Mouse (Mus musculus) adrenal gland, postnatal 25 days (tissue): ENCODE measurements at regions not wholly inside any gene's neighbourhood (a gene's known extent, or its start where the extent isn't known, plus 50 kb on each side); places are given as distances from the start of the nearest gene placed in this dataset.

Experiments
- DNase-seq: peaks from one replicate; pipeline ENCODE4 v3.0.0; 2021; ENCODE audit warnings: mixed read lengths

DNA sequence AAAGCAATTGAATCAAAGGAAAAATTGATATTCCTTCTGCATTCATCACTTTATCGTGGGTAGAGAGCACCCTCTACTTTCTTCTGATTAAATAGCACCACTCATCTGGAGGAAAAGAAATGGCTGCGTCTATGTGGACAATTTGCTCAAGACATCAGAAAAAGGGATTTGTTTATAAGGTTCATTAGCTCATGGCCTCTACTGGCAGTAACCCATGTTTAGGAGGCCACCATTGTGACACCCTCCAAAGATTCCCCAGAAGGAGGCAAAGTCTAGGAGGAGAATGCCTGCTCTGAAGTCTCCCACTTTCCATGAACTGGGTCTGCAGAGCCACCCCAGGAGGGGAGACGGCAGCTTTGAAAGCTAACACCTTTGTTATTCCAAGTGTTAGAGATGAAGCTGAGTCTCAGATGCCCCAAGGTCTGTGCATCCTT is 147.2 kb upstream of the Plscr5 start:
- DNase-seq: no peak

DNA sequence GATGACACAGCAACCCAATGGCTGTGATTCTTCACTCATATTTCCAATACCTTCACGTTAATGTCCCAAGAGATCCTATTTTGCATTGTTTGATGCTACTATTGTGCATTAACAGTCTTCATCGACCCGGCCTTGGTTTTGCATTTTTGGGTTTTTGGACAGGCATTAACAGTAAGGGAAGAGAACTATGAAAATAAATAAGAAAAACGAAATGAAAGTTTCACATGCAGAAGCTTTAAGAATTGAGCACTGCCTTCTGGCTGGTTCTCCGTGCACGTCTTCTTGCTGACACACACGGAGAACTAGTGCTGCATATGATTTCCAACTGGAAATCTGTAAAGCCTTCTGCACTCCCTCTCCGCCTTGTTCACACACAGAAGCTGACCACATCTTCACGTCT is 148.6 kb upstream of the Plscr5 start:
- no peak for DNase-seq

- no peak for DNase-seq
These were observed 176.2 kb upstream of the Plscr5 start for GRCm38 (mm10) chr9:92016521-92016920.

GRCm38 (mm10) chr9:92015923-92016322 is 176.8 kb upstream of the Plscr5 start:
- no peak for DNase-seq

- no peak for DNase-seq
These were observed 204.5 kb upstream of the Plscr5 start for GRCm38 (mm10) chr9:91988240-91988639.

- DNase-seq: no peak
These were observed 210.6 kb upstream of the Plscr5 start for GRCm38 (mm10) chr9:91981955-91982621.

- no peak for DNase-seq
These were observed 211.2 kb upstream of the Plscr5 start for GRCm38 (mm10) chr9:91981499-91981898.

DNA sequence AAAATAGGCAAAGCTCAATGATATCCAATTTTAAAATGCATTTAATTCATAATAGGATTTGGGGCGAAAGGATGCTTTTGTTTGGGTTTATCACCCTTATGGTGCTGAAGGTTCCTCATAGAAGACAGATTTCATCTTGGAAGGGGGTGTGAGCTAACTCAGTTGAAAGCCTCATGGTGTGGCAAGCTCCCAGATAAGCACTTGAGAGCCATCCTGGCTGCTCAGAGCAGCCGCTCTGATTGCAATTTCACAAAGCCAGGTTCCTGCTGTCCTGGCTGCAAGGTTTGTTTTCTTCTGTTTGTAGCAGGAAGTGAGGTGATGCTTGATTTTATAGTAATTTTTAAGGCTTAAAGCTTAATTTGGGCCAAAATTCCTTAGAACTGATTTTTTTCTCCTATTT is 228.7 kb upstream of the Plscr5 start:
- DNase-seq: peak; percentile 7

DNA sequence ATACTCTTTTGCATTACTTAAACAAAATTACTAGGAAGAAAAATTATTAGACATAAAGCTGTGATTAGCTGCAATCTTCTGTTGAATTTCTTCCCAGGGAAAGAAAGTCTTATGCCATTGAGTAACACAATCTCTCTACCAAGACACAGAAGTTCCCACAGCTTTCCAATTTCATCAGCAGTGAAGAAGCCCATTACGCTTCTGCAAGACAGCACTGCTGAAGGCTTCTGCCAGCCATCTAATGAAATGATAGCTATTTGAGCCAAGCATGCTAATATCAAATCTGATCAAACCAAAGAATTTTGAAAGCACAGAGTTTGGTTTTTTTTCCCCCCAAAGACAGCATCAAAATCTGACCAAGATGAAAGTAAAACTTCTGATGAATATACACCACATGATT is 230.0 kb upstream of the Plscr5 start:
- no peak for DNase-seq

DNA sequence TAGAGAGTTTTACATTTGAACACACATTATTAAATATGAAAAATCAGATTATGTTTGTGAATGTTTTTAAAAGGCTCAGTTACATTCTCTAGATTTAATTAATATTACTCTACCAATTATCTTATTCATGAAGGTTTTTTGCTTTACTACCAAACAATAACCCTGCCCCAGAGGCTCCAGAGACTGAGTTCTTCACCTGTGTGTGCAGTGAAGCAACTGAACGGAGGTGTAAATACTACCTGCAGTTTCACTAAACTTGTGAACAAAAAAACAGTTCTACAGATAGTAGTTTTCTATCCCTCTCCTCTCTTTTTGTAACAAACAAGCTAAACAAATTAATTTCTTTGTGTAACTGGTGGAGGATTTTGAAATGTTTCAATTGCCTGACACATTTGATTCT is 231.1 kb upstream of the Plscr5 start:
- DNase-seq: no peak

DNA sequence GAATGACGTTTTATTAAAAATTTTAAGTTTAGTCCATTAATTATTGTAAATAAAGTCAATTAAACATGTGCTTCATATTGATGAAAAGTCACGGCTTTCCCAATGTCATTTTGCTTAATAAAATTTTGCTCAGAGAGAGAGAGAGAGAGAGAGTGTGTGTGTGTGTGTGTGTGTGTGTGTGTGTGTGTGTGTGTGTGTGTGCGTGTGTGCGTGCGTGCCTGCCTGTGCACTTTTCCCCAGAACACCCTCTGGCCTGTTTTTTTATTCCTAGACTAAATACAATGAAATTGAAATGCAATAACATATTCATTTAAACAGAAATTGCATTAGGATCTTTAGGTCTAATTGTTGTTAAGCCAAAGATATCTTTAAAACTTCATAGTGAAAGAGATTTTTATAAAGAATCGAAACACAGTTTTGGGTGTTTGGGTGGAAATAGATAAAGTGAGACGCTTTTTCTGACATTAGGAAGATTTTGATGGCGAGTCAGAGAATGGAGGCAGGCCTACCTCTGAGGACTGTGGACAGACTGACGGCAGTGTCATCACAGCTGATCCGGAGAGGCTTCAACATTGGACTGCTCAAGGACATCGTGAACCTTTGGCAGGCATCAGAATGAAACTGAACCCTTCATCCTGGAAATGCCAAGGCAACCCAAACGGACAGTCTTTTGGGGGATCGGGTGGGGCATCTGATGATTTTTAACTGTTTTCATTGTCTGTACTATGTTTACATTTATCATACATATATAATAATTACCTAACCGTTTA is 232.0 kb upstream of the Plscr5 start:
- DNase-seq: no peak

DNA sequence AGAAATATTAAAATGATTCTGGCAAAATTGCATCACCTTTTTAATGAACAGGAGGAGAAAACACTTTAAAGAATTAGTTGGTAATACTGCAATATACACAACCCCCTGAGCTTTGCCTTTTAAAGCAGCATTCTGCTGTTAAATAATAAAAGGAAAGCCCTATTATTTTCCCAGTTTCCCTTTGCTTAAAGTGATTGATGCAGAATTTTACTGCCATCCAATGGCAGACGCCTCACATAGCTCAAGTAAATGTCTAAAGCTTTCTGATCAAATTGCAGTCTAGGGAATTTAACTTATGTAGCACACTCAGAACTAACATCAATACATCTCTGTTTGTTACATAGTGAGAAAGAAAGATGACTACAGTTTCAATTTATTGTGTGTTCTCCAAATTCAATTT is 233.1 kb upstream of the Plscr5 start:
- DNase-seq: no peak

DNA sequence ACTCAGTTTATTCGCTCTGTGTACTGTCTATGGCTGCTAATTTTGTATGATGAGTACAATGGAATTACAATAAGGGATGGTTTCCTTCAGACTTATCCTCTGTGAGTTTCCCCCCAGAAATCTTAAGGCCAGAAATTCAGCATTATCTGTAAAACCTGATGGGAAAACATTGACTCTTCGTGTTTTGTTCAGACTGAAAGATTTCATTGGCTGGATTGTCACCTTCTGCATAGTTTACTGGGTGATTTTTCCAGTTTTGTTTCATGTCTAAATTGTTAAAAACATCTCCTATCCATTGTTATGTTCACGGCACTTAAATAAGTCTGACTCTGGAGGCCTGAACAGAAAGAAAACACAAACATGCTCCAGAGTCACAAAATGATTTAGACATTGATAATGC is 233.7 kb upstream of the Plscr5 start:
- DNase-seq: no peak

GRCm38 (mm10) chr9:91958421-91958820 is 234.3 kb upstream of the Plscr5 start:
- DNase-seq: no peak

DNA sequence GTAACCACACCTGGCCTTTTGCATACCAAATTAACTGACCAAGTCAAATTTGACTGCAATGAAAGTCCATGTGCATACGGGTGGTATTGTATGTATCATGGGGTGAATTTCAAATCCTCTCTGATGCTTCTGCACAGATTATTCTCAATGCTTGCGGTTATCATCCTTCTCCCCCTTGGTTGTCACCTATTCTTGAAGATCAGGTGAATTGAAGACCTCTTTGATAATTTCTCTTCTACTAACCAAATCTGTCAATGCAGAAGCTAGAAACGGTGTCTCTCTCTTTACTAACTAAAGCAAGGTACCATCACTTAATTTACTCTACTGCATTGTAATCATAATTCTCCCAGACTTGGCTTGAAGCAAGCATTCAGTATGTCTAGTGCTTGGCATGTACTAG is 235.7 kb upstream of the Plscr5 start:
- DNase-seq: no peak

DNA sequence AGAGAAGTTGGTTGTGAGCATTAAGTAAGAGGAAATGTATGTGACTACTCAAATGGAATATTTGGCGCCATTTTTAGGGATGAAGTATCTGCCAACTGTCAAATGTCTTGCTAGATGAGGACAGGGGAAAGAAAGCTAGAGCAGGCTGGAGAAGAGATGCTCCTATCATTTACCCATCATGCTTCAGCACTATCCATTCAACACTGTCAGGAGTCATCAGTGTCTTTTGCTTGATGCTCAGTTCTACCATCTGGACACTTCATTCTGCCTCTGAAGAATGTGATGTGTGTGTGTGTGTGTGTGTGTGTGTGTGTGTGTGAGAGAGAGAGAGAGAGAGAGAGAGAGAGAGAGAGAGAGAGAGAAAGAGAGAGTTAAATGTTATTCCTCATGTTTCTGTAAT is 244.0 kb upstream of the Plscr5 start:
- DNase-seq: no peak

DNA sequence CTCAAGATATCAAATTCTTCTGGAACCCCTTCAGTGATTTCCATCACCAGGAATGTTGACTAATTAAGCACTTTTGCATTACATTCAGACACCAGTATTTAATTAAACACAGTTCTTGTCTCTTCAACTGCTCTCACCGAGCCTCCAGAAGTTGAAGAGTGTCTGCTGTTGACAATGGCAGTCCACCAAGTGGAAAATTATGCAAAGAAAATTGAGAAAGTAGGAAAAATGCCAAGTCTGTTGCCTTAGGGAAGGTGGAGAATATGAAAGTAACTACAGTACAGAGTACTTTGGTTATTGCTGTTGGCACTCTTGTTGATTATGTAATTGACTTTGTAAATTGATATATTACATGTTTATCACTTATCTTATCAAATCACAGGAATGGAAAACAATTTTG is 250.7 kb upstream of the Plscr5 start:
- no peak for DNase-seq

DNA sequence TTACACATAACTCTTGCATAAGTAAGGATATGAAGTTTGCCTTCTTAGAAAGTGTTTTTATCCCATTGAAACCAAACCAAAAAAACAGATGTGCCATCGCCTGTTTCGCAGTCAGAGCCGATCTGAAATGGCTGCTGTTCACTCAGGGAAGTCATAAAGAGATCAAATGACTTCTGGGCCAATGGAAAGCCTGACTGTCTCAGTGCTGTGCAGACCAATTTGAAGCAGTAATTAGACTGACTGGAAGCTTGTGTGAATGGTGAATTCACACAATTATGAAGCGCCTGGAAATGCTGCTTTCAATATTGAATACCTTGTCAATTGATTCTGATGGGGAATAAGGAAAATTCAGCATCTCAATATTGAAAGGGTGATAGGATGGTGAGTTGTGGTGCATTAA is 254.0 kb upstream of the Plscr5 start:
- no peak for DNase-seq

DNA sequence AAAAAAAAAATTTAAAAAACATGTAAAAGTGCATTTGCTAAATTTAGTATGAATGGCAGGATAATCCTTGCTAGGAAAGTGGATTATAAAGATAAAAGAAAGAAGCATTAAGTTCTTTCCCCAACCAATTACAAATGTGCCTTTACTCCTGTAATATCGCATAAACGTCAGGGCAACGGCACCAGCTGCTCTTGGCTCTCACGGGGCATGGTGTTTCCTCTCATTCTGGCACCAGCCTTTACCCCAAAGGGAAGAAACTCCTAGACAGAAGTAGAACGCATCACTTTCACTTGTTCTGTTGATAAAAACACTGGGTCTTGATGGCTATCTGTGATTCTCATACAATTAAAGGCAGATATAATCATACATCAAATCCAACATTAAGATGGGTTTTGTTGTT is 288.7 kb upstream of the Plscr5 start:
- no peak for DNase-seq

DNA sequence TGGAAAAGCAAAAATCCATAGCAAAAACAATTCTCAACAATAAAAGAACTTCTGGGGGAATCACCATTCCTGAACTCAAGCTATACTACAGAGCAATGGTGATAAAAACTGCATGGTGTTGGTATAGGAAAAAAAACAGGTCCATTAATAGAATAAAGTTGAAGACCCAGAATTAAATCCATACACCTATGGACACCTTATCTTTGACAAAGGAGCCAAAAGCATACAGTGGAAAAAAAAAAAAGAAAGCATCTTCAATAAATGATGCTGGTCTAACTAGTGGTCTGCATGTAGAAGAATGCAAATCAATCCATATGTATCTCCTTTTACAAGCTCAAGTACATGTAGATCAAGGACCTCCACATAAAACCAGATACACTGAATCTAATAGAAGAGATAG is 291.8 kb upstream of the Plscr5 start:
- DNase-seq: no peak

- no peak for DNase-seq
These were observed 315.9 kb upstream of the Plscr5 start for GRCm38 (mm10) chr9:91876823-91877222.

DNA sequence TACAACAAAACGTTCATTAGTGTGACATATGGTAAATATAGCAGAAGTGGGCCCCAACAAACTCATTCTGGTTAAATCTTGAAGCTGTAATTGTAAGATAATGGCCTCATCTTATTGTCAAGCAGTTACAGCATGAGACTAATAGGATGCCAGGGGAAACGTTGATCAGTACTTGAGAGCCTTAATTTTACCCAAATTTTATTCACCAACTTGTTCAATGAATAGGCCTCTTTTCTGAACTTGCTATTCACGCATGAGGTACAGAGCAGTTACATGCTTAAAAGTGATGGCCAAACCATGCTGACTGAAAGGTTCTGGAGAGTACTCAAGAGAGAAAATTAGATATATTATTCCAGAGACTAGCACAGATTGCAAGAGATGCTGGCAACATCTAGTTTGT is 361.2 kb upstream of the Plscr5 start:
- DNase-seq: no peak

DNA sequence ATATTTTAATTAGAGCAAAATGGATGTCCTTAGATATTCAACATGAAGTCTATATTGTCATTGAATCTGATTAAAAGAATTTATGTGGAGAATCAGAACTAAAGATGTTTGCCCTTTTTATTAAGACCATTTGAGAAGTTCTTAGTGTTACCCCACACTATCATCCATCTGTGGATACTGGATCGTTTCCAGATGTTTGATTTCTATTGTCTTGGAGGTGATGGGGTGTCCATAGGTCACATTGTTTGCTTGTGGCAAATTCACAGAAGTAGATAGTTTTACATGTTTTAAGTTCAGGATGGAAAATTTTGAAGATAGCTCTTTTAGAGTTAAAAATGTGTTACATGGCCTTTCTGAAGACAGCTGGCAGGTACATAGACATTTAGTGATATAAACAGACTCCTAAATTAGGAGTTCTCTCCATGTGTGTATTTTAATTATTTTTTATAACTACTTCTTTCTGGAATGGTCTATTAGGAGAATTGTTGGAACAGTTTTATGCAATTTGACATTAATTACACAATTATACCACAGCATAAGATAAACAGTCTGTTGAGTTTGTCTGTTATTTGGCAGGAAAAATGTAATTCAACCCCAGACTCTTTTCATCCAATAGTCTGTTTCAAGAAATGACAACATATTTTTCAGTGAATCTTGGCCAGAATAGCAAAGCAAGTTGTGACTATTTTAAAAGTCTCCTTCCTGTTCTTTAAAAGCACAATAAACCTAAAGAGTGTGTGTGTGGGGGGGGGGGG is 368.8 kb upstream of the Plscr5 start:
- no peak for DNase-seq
